In the genomic region with DNA sequence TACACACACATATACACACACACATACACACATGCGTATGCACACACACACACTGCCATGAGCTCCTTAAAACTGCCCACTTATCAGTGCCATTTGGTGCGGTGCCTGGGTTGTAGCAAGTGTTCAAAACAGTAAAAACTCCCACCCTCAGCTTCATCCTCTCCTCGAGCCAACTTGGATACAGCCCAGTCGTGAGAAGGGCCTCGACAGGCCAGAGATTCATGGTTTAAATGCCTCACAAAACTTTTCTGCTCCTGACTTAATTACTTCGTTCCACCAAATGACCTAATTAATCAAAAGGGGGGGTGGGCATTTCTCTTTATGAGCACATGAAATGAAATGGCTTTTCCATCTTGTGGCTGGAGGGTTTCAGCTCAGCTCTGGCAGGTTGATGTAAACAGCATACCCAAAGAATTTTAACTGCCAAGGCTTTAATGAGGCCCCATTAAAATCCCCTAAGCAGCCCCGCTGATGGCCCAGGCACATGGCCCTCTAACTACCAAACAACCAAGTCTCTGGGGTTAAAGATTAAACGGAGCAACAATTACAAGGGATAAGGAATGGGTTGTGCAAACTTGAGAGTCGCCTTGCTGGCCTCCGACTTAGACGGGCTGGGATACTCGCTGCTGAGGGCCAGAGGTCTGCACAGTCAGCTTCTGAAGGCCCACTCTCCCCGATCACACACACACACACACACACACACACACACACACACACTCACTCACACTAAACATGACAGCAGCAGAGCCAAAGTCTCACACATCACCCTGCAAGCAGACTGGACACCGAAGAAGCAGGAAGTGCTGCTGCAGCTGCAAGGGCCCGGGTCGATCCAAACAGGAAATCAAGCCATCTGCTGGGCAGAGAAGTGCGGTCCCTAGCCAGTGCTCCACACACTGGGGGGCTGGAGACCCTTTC, we compare ENCODE assay signal across 8 mouse cellular contexts. TPM values are rescaled to one million over a fixed set of nuclear protein-coding genes. Genes with fewer than 3 reads are reported as not detected.
DNase-seq lines count a peak whose midpoint lies in the region; ATAC-seq and TF ChIP-seq lines count a peak whose summit lies in the region.

No protein-coding gene starts in this region.

- peak; percentile 87 for ATAC-seq in forebrain, embryonic 16.5 days
- peak; percentile 50 for ATAC-seq in hindbrain, postnatal 0 days
- ATAC-seq in neural tube, embryonic 14.5 days (ENCODE audit: low read depth): peak; percentile 62
- ATAC-seq in activated CD4-positive, CD25-positive, alpha-beta regulatory T cell, adult 4 months: no peak

- no peaks in the 10 kb centered on the region for H3K36me3 ChIP-seq in forebrain, embryonic 16.5 days (ENCODE audit: control insufficient read depth, insufficient read depth)
- peaks cover 19% of the 10 kb centered on the region; the same call in 1 of the 2 replicates for H3K36me3 ChIP-seq in hindbrain, postnatal 0 days (ENCODE audit: insufficient read depth, low read length)
- H3K36me3 ChIP-seq in liver, adult 2 months (ENCODE audit: control insufficient read depth, insufficient read depth, low read length): peaks cover 4% of the 10 kb centered on the region; the same call in 1 of the 2 replicates
- H3K36me3 ChIP-seq in neural tube, embryonic 14.5 days (ENCODE audit: control insufficient read depth, insufficient read depth, low read length): no peaks in the 10 kb centered on the region; the same call in 1 of the 2 replicates

- no peaks in the 10 kb centered on the region for H3K27me3 ChIP-seq in forebrain, embryonic 16.5 days (replicated peaks; ENCODE audit: control insufficient read depth, insufficient read depth, low read length)
- no peaks in the 10 kb centered on the region for H3K27me3 ChIP-seq in hindbrain, postnatal 0 days (ENCODE audit: insufficient read depth, low read length)
- no peaks in the 10 kb centered on the region for H3K27me3 ChIP-seq in liver, adult 2 months (ENCODE audit: control insufficient read depth, insufficient read depth, low read length)
- H3K27me3 ChIP-seq in neural tube, embryonic 14.5 days (ENCODE audit: control insufficient read depth, insufficient read depth, low read length): no peaks in the 10 kb centered on the region
- no peaks in the 10 kb centered on the region for H3K27me3 ChIP-seq in cerebellum, adult 2 months (ENCODE audit: control insufficient read depth, insufficient read depth, low read length)

- H3K9ac ChIP-seq in forebrain, embryonic 16.5 days (replicated peaks; ENCODE audit: low read depth, low read length): no peak overlapping the region
- H3K9ac ChIP-seq in hindbrain, postnatal 0 days (replicated peaks; ENCODE audit: low read length): no peak overlapping the region
- no peak overlapping the region for H3K9ac ChIP-seq in liver, adult 2 months (ENCODE audit: low read depth, low read length)
- no peak overlapping the region for H3K9ac ChIP-seq in neural tube, embryonic 14.5 days (replicated peaks; ENCODE audit: low read depth, low read length)

- no peak overlapping the region for H3K4me2 ChIP-seq in forebrain, embryonic 16.5 days (ENCODE audit: low read length)
- no peak overlapping the region for H3K4me2 ChIP-seq in hindbrain, postnatal 0 days (ENCODE audit: low read depth, low read length)
- H3K4me2 ChIP-seq in neural tube, embryonic 14.5 days (ENCODE audit: low read depth, low read length): no peak overlapping the region

- no peak; the same call in 1 of the 2 replicates for TF ChIP-seq CTCF in gastrocnemius, adult 2 months (IDR thresholded peaks at IDR 0.05)
- TF ChIP-seq CTCF in hindbrain, postnatal 0 days (IDR thresholded peaks at IDR 0.05; ENCODE audit: low read depth): no peak
- TF ChIP-seq CTCF in liver, adult 2 months (IDR thresholded peaks at IDR 0.05; ENCODE audit: low read depth, low read length): 0 out of 2 replicates have a peak, but pooled peaks have one; percentile 2
- no peak for TF ChIP-seq CTCF in cerebellum, adult 2 months (IDR thresholded peaks at IDR 0.05; ENCODE audit: borderline replicate concordance, insufficient read depth, low read depth, low read length)

- H3K79me2 ChIP-seq in liver, adult 2 months (ENCODE audit: control insufficient read depth, insufficient read depth, low read length): no peaks in the 10 kb centered on the region

- intact Hi-C loops in gastrocnemius, adult 2 months (cut with DNase I): no loop called here
- intact Hi-C loops in gastrocnemius, postnatal 36 days (cut with DNase I): no loop called here

- 19% methylated on average over 17 of the region's 17 CpGs for WGBS in forebrain, embryonic 16.5 days
- WGBS in hindbrain, postnatal 0 days: 33% methylated on average over 17 of the region's 17 CpGs
- WGBS in liver, adult 2 months: 46% methylated on average over 17 of the region's 17 CpGs
- 15% methylated on average over 17 of the region's 17 CpGs for WGBS in neural tube, embryonic 14.5 days
- 39% methylated on average over 17 of the region's 17 CpGs for WGBS in cerebellum, adult 2 months

- no peak for TF ChIP-seq POLR2A in liver, adult 2 months (IDR thresholded peaks at IDR 0.05; ENCODE audit: extremely low read depth, insufficient read depth, low read length)
- no peak for TF ChIP-seq POLR2A in cerebellum, adult 2 months (IDR thresholded peaks at IDR 0.05; ENCODE audit: borderline replicate concordance, insufficient read depth, low read length)

- no peaks in the 10 kb centered on the region for H3K9me3 ChIP-seq in forebrain, embryonic 16.5 days (ENCODE audit: control insufficient read depth, low read length)
- no peaks in the 10 kb centered on the region for H3K9me3 ChIP-seq in hindbrain, postnatal 0 days (ENCODE audit: low read length)
- H3K9me3 ChIP-seq in neural tube, embryonic 14.5 days (ENCODE audit: control insufficient read depth, low read length): no peaks in the 10 kb centered on the region

- H3K4me1 ChIP-seq in forebrain, embryonic 16.5 days (replicated peaks; ENCODE audit: control insufficient read depth, insufficient read depth, low read length): peaks cover 11% of the 10 kb centered on the region
- H3K4me1 ChIP-seq in hindbrain, postnatal 0 days (ENCODE audit: insufficient read depth, low read length): peaks cover 8% of the 10 kb centered on the region; the same call in 1 of the 2 replicates
- no peaks in the 10 kb centered on the region for H3K4me1 ChIP-seq in liver, adult 2 months (ENCODE audit: control insufficient read depth, insufficient read depth, low read length)
- peaks cover 13% of the 10 kb centered on the region; the same call in 1 of the 2 replicates for H3K4me1 ChIP-seq in neural tube, embryonic 14.5 days (ENCODE audit: control insufficient read depth, insufficient read depth, low read length)
- H3K4me1 ChIP-seq in cerebellum, adult 2 months (ENCODE audit: control insufficient read depth, insufficient read depth, low read length): no peaks in the 10 kb centered on the region

- DNase-seq in gastrocnemius, adult 2 months: no peak
- DNase-seq in gastrocnemius, postnatal 36 days: no peak
- DNase-seq in hindbrain, postnatal 0 days (ENCODE audit: low spot score): peak; percentile 68
- peak; percentile 51 for DNase-seq in liver, adult 2 months (ENCODE audit: extremely low read depth, low read depth, low spot score)
- no peak for DNase-seq in cerebellum, adult 2 months

- peak overlapping the region; percentile 59 for H3K27ac ChIP-seq in gastrocnemius, adult 2 months
- H3K27ac ChIP-seq in forebrain, embryonic 16.5 days (ENCODE audit: low read length): no peak overlapping the region
- H3K27ac ChIP-seq in hindbrain, postnatal 0 days: peak overlapping the region; percentile 57
- H3K27ac ChIP-seq in liver, adult 2 months (replicated peaks; ENCODE audit: insufficient read depth, low read depth, low read length): peak overlapping the region; percentile 58
- H3K27ac ChIP-seq in neural tube, embryonic 14.5 days (ENCODE audit: low read depth, low read length): no peak overlapping the region
- H3K27ac ChIP-seq in cerebellum, adult 2 months (ENCODE audit: insufficient read depth, low read length): no peak overlapping the region

- H3K4me3 ChIP-seq in gastrocnemius, adult 2 months: no peak overlapping the region
- H3K4me3 ChIP-seq in forebrain, embryonic 16.5 days (replicated peaks; ENCODE audit: low read length): no peak overlapping the region
- H3K4me3 ChIP-seq in hindbrain, postnatal 0 days (ENCODE audit: low read length): no peak overlapping the region
- H3K4me3 ChIP-seq in liver, adult 2 months (ENCODE audit: insufficient read depth, low read depth, low read length): no peak overlapping the region
- no peak overlapping the region for H3K4me3 ChIP-seq in neural tube, embryonic 14.5 days (ENCODE audit: low read depth, low read length)
- H3K4me3 ChIP-seq in cerebellum, adult 2 months (replicated peaks; ENCODE audit: insufficient read depth, low read depth, low read length): no peak overlapping the region

RNA-seq across cellular contexts. Expression of a gene that starts 55.2 kb away (rescaled TPM):
- total RNA-seq in gastrocnemius, adult 2 months (2021): under 1 TPM; 0.36 to 0.67 TPM
- under 1 TPM; 0.49 to 0.54 TPM for total RNA-seq in gastrocnemius, postnatal 36 days (2021)
- 8.9 and 11.8 TPM in 2 replicates for polyA plus RNA-seq in forebrain, embryonic 16.5 days (2015; fragmentation: Nextera tagmentation; extraction: Ambion mirVana)
- 9.9 and 10.2 TPM in 2 replicates for total RNA-seq in hindbrain, postnatal 0 days (2014; rRNA removed)
- 10.6 and 11.1 TPM in 2 replicates for polyA plus RNA-seq in hindbrain, postnatal 0 days (2015; fragmentation: Nextera tagmentation; extraction: Ambion mirVana)
- 4.0 and 4.7 TPM in 2 replicates for total RNA-seq in liver, adult 2 months (2014; rRNA removed)
- 3.2 TPM in 2 replicates for polyA plus RNA-seq in liver, adult 2 months (2012; rRNA removed)
- 15.2 and 17.6 TPM in 2 replicates for polyA plus RNA-seq in neural tube, embryonic 14.5 days (2014; fragmentation: Nextera tagmentation; extraction: Ambion mirVana)
- polyA plus RNA-seq in cerebellum, adult 2 months (2012; rRNA removed): 16.1 and 18.4 TPM in 2 replicates
- 1 to 10 TPM; 7.0 to 9.8 TPM for polyA plus RNA-seq in activated CD4-positive, CD25-positive, alpha-beta regulatory T cell, adult 4 months (2017; shearing (Covaris generic))

Comparison
In these comparisons a context has a peak if more than half of its experiments do, and no peak if none do; other contexts are left out.
1. DNase-seq: peak in hindbrain, postnatal 0 days (single experiment) and liver, adult 2 months (single experiment); none in gastrocnemius, adult 2 months (single experiment), gastrocnemius, postnatal 36 days (0 of 2) and cerebellum, adult 2 months (0 of 2).
2. H3K27ac ChIP-seq: peak in gastrocnemius, adult 2 months (single experiment), hindbrain, postnatal 0 days (single experiment) and liver, adult 2 months (single experiment); none in forebrain, embryonic 16.5 days (single experiment), neural tube, embryonic 14.5 days (single experiment) and cerebellum, adult 2 months (single experiment).